In genomic region chr12:99329301-99330257, GRCm38 (mm10) we compare ENCODE assay signal across 8 mouse cellular contexts.
A peak's percentile ranks its signal among the peaks of the same experiment; 100 is the strongest.
DNase-seq lines count a peak whose midpoint lies in the region; ATAC-seq and TF ChIP-seq lines count a peak whose summit lies in the region.

No protein-coding gene starts in this region.

- H3K9me3 ChIP-seq in heart, embryonic 13.5 days, result no peaks in the 10 kb centered on the region
- no peaks in the 10 kb centered on the region for H3K9me3 ChIP-seq in embryonic facial prominence, embryonic 13.5 days
- H3K9me3 ChIP-seq in limb, embryonic 13.5 days, result no peaks in the 10 kb centered on the region
- H3K9me3 ChIP-seq in intestine, embryonic 15.5 days, result no peaks in the 10 kb centered on the region

- H3K79me2 ChIP-seq in heart, adult 2 months (replicated peaks; ENCODE audit: control insufficient read depth, insufficient read depth, low read length), result peaks cover 5% of the 10 kb centered on the region; the same call in 1 of the 2 replicates

- DNase-seq in heart, adult 2 months, result no peak
- DNase-seq in thymus, postnatal 0 days (ENCODE audit: low spot score), result peak; percentile 74
- DNase-seq in urinary bladder, postnatal 4 days (ENCODE audit: low spot score in 2 of 2), result no peak
- DNase-seq in adipocyte (ENCODE audit: low spot score), result no peak

- no peak overlapping the region for H3K9ac ChIP-seq in heart, embryonic 13.5 days
- H3K9ac ChIP-seq in heart, adult 2 months (ENCODE audit: low read depth, low read length), result no peak overlapping the region
- H3K9ac ChIP-seq in embryonic facial prominence, embryonic 13.5 days, result peak overlapping the region; percentile 32; the same call in 1 of the 2 replicates
- 0 out of 2 replicates have a peak overlapping the region, but pooled peaks have one; percentile 19 for H3K9ac ChIP-seq in limb, embryonic 13.5 days
- H3K9ac ChIP-seq in intestine, embryonic 15.5 days, result no peak overlapping the region

- 0 out of 2 replicates have a peak, but pooled peaks have one; percentile 6 for ATAC-seq in heart, embryonic 13.5 days (ENCODE audit: extremely low read depth, insufficient number of reproducible peaks, low FRiP score, low TSS enrichment)
- peak; percentile 50 for ATAC-seq in embryonic facial prominence, embryonic 13.5 days (ENCODE audit: insufficient number of reproducible peaks, insufficient read depth, low FRiP score, low TSS enrichment, low read depth)
- peak; percentile 42; the same call in 1 of the 2 replicates for ATAC-seq in limb, embryonic 13.5 days (ENCODE audit: low FRiP score, low read depth)
- ATAC-seq in intestine, embryonic 15.5 days, result no peak

- H3K27me3 ChIP-seq in heart, embryonic 13.5 days (replicated peaks), result no peaks in the 10 kb centered on the region
- H3K27me3 ChIP-seq in heart, adult 2 months (ENCODE audit: control insufficient read depth, insufficient read depth, low read length), result no peaks in the 10 kb centered on the region
- H3K27me3 ChIP-seq in embryonic facial prominence, embryonic 13.5 days, result no peaks in the 10 kb centered on the region
- H3K27me3 ChIP-seq in limb, embryonic 13.5 days, result no peaks in the 10 kb centered on the region
- no peaks in the 10 kb centered on the region for H3K27me3 ChIP-seq in intestine, embryonic 15.5 days (replicated peaks)

- H3K27ac ChIP-seq in heart, embryonic 13.5 days (replicated peaks), result no peak overlapping the region
- H3K27ac ChIP-seq in heart, adult 2 months, result no peak overlapping the region
- H3K27ac ChIP-seq in embryonic facial prominence, embryonic 13.5 days, result peak overlapping the region; percentile 80
- peak overlapping the region; percentile 58; the same call in 1 of the 2 replicates for H3K27ac ChIP-seq in limb, embryonic 13.5 days
- no peak overlapping the region for H3K27ac ChIP-seq in intestine, embryonic 15.5 days

- H3K4me2 ChIP-seq in heart, embryonic 13.5 days, result no peak overlapping the region
- H3K4me2 ChIP-seq in embryonic facial prominence, embryonic 13.5 days, result peak overlapping the region; percentile 36
- peak overlapping the region; percentile 45 for H3K4me2 ChIP-seq in limb, embryonic 13.5 days (replicated peaks)
- no peak overlapping the region for H3K4me2 ChIP-seq in intestine, embryonic 15.5 days (replicated peaks)

- peaks cover 5% of the 10 kb centered on the region; the same call in 1 of the 2 replicates for H3K36me3 ChIP-seq in heart, embryonic 13.5 days
- no peaks in the 10 kb centered on the region for H3K36me3 ChIP-seq in heart, adult 2 months (ENCODE audit: control insufficient read depth, insufficient read depth, low read length)
- H3K36me3 ChIP-seq in embryonic facial prominence, embryonic 13.5 days, result peaks cover 8% of the 10 kb centered on the region; the same call in 1 of the 2 replicates
- H3K36me3 ChIP-seq in limb, embryonic 13.5 days, result peaks cover 21% of the 10 kb centered on the region
- peaks cover 3% of the 10 kb centered on the region; the same call in 1 of the 2 replicates for H3K36me3 ChIP-seq in intestine, embryonic 15.5 days

- no peak for TF ChIP-seq POLR2A in heart, adult 2 months (IDR thresholded peaks at IDR 0.05; ENCODE audit: insufficient read depth, low read depth, low read length)

- no peak for TF ChIP-seq EP300 in heart, adult 2 months (IDR thresholded peaks at IDR 0.05; ENCODE audit: insufficient read depth, low read depth, low read length)

- TF ChIP-seq CTCF in heart, adult 2 months (IDR thresholded peaks at IDR 0.05), result no peak

- H3K4me3 ChIP-seq in heart, embryonic 13.5 days, result no peak overlapping the region
- no peak overlapping the region for H3K4me3 ChIP-seq in heart, adult 2 months
- H3K4me3 ChIP-seq in embryonic facial prominence, embryonic 13.5 days, result no peak overlapping the region
- no peak overlapping the region for H3K4me3 ChIP-seq in limb, embryonic 13.5 days
- no peak overlapping the region for H3K4me3 ChIP-seq in intestine, embryonic 15.5 days (replicated peaks)

- intact Hi-C loops in heart, adult 2 months (cut with DNase I), result no loop called here

- H3K4me1 ChIP-seq in heart, embryonic 13.5 days, result peaks cover 75% of the 10 kb centered on the region
- peaks cover 7% of the 10 kb centered on the region for H3K4me1 ChIP-seq in heart, adult 2 months (ENCODE audit: control insufficient read depth, insufficient read depth, low read length)
- H3K4me1 ChIP-seq in embryonic facial prominence, embryonic 13.5 days, result peaks cover 75% of the 10 kb centered on the region
- H3K4me1 ChIP-seq in limb, embryonic 13.5 days, result peaks cover 91% of the 10 kb centered on the region
- H3K4me1 ChIP-seq in intestine, embryonic 15.5 days (replicated peaks), result peaks cover 19% of the 10 kb centered on the region; the same call in 1 of the 2 replicates

- 37% methylated on average over 20 of the region's 20 CpGs for WGBS in heart, embryonic 13.5 days
- 73% methylated on average over 20 of the region's 20 CpGs for WGBS in heart, adult 2 months
- WGBS in embryonic facial prominence, embryonic 13.5 days, result 9% methylated on average over 20 of the region's 20 CpGs
- 7% methylated on average over 20 of the region's 20 CpGs for WGBS in limb, embryonic 13.5 days
- 44% methylated on average over 20 of the region's 20 CpGs for WGBS in intestine, embryonic 15.5 days

Comparison
In these comparisons a context has a peak if more than half of its experiments do, and no peak if none do; other contexts are left out.
1. H3K27ac ChIP-seq: peak in embryonic facial prominence, embryonic 13.5 days (single experiment) and limb, embryonic 13.5 days (single experiment); none in heart, embryonic 13.5 days (single experiment), heart, adult 2 months (single experiment) and intestine, embryonic 15.5 days (single experiment).
2. H3K4me2 ChIP-seq: peak in embryonic facial prominence, embryonic 13.5 days (single experiment) and limb, embryonic 13.5 days (single experiment); none in heart, embryonic 13.5 days (single experiment) and intestine, embryonic 15.5 days (single experiment).
3. H3K9ac ChIP-seq: peak in embryonic facial prominence, embryonic 13.5 days (single experiment) and limb, embryonic 13.5 days (single experiment); none in heart, embryonic 13.5 days (single experiment), heart, adult 2 months (single experiment) and intestine, embryonic 15.5 days (single experiment).